Mouse (Mus musculus) neural tube, embryonic 14.5 days (tissue): ENCODE data around the gene Shmt2. TPM values are rescaled to one million over a fixed set of nuclear protein-coding genes. Genes with fewer than 3 reads are reported as not detected.

Experiments used
- ATAC-seq: fragments of 200-750 bp; cut with Nextera tagmentation; 2 replicates; pipeline ENCODE4 v1.8.0; 2017; ENCODE audit warnings: low read depth, mild to moderate bottlenecking, moderate TSS enrichment, moderate library complexity
- H3K27ac ChIP-seq: fragments of 300-500 bp; sonication (generic); 2 replicates; pipeline ENCODE4 v1.5.1; 2014; ENCODE audit warnings: low read depth, mild to moderate bottlenecking, control low read depth, low read length, moderate library complexity, mixed read lengths
- H3K27me3 ChIP-seq: fragments of 300-500 bp; sonication (generic); 2 replicates; pipeline ENCODE4 v1.6.1; 2014; ENCODE audit warnings: low read length; ENCODE audit not compliant: control insufficient read depth, insufficient read depth
- H3K36me3 ChIP-seq: fragments of 300-500 bp; sonication (generic); 2 replicates; pipeline ENCODE4 v1.6.1; 2014; ENCODE audit warnings: low read length, mixed read lengths; ENCODE audit not compliant: control insufficient read depth, insufficient read depth
- H3K4me1 ChIP-seq: fragments of 300-500 bp; sonication (generic); 2 replicates; pipeline ENCODE4 v1.6.1; 2014; ENCODE audit warnings: low read length; ENCODE audit not compliant: control insufficient read depth, insufficient read depth
- H3K4me2 ChIP-seq: fragments of 300-500 bp; sonication (generic); 2 replicates; pipeline ENCODE4 v1.6.1; 2014; ENCODE audit warnings: mild to moderate bottlenecking, low read depth, low read length, control low read depth
- H3K4me3 ChIP-seq: fragments of 300-500 bp; sonication (generic); 2 replicates; pipeline ENCODE4 v1.5.1; 2014; ENCODE audit warnings: low read depth, low read length, control low read depth, mixed read lengths
- H3K9ac ChIP-seq: fragments of 300-500 bp; sonication (generic); replicated peaks from 2 replicates; pipeline ENCODE4 v1.6.1; 2014; ENCODE audit warnings: low read depth, mild to moderate bottlenecking, control low read depth, low read length, mixed read lengths
- H3K9me3 ChIP-seq: fragments of 300-500 bp; sonication (generic); 2 replicates; pipeline ENCODE4 v1.6.1; 2016; ENCODE audit warnings: low read length; ENCODE audit not compliant: control insufficient read depth
- WGBS: fragments of 180-500 bp; shearing (Covaris S2); extraction: QIAGEN DNeasy Blood & Tissue Kit; methylation state at CpG from one replicate; pipeline ENCODE4 v1.1.7; 2014; 5-methylcytosine and 5-hydroxymethylcytosine counted together
- polyA plus RNA-seq: library from polyadenylated mRNA; unstranded; fragments of >200 nt; fragmentation: Nextera tagmentation; extraction: Ambion mirVana; gene quantifications from 2 replicates; pipeline ENCODE4 v1.2.1, GENCODE M21; 2014

Shmt2 gene
- polyA plus RNA-seq, 1 experiment from 2014 or later, result 46.8 TPM

DNA sequence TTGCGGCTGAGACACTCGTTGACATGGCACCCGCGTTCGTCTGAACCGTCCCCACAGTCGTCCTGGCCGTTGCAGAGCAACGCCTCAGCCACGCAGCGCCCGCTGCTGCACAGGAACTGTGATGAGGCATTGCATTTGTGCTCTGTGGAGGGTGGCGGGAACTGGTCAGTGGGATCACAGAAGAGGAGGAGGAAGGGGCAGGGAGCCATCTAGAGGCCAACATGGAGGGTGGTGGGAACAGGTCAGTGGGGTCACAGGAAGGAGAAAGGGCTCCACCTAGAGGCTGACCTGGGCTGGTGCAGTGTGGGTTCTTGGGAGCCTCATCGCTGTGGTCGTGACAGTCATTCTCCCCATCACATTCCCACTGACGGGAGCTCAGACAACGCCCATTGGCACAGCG is 33.5 kb upstream of the Shmt2 start:
- H3K27ac ChIP-seq, result no peak overlapping the region
- no peak overlapping the region for H3K9ac ChIP-seq
- WGBS, result 50% methylated on average over 18 of the region's 18 CpGs
- no peak overlapping the region for H3K4me3 ChIP-seq
- no peaks in the 10 kb centered on the region for H3K4me1 ChIP-seq
- H3K4me2 ChIP-seq, result no peak overlapping the region
- H3K36me3 ChIP-seq, result peaks cover 95% of the 10 kb centered on the region
- ATAC-seq, result peak; percentile 18; the same call in 1 of the 2 replicates
- H3K27me3 ChIP-seq, result no peaks in the 10 kb centered on the region
- no peaks in the 10 kb centered on the region for H3K9me3 ChIP-seq

DNA sequence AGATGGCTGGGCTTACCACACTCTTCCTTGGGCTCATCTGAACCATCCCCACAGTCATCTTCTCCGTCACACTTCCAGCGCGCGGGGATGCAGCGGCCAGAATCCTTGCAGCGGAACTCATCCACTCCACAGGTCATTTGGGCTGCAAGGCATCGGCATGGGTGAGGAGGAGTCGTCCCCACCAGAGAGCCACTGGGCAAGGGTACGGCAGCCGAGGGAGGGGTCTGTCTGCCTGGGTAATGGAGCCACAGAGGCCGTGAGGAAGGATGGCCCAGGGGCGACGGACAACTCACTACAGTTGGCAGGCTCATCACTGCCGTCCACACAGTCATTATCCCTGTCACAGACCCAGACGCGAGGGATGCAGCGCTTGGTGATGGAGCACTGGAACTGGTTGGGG is 27.6 kb upstream of the Shmt2 start:
- Histone ChIP-seq H3K27me3 (no peaks in the 10 kb centered on the region), H3K4me2 (no peak overlapping the region), H3K4me3 (no peak overlapping the region), H3K27ac (no peak overlapping the region), H3K9me3 (no peaks in the 10 kb centered on the region), H3K4me1 (no peaks in the 10 kb centered on the region), H3K36me3 (peaks cover 85% of the 10 kb centered on the region), H3K9ac (no peak overlapping the region)
- 80% methylated on average over 17 of the region's 17 CpGs for WGBS
- no peak for ATAC-seq

GRCm38 (mm10) chr10:127548236-127548635 is 26.0 kb upstream of the Shmt2 start:
- Histone ChIP-seq H3K9ac (no peak overlapping the region), H3K4me2 (no peak overlapping the region), H3K4me1 (no peaks in the 10 kb centered on the region), H3K9me3 (no peaks in the 10 kb centered on the region), H3K27me3 (no peaks in the 10 kb centered on the region), H3K36me3 (peaks cover 86% of the 10 kb centered on the region), H3K4me3 (no peak overlapping the region), H3K27ac (no peak overlapping the region)
- 93% methylated on average over 15 of the region's 15 CpGs for WGBS
- ATAC-seq, result no peak

DNA sequence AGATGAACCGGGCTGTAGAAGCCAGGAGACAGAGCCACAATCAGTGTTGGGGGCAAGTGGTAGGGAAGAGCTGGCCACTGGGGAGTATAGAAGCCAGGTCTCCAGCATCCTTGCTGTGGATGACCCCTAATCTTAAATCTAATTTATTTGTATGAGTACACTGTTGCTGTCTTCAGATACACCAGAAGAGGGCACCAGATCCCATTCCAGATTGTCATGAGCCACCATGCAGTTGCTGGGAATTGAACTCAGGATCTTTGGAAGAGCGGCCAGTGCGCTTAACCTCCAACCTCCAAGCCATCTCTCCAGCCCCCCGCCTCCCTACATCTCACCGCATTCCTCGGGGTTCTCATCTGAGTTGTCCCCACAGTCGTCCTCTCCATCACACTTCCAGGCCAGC is 24.3 kb upstream of the Shmt2 start:
- Histone ChIP-seq H3K27ac (no peak overlapping the region), H3K27me3 (no peaks in the 10 kb centered on the region), H3K4me3 (no peak overlapping the region), H3K36me3 (peaks cover 86% of the 10 kb centered on the region), H3K4me1 (no peaks in the 10 kb centered on the region), H3K9ac (no peak overlapping the region), H3K4me2 (no peak overlapping the region), H3K9me3 (no peaks in the 10 kb centered on the region)
- no peak for ATAC-seq
- 92% methylated on average over 7 of the region's 7 CpGs for WGBS

GRCm38 (mm10) chr10:127544375-127544774 is 22.1 kb upstream of the Shmt2 start:
- 96% methylated on average over 20 of the region's 20 CpGs for WGBS
- Histone ChIP-seq H3K27me3 (no peaks in the 10 kb centered on the region), H3K4me2 (no peak overlapping the region), H3K9ac (no peak overlapping the region), H3K4me1 (no peaks in the 10 kb centered on the region), H3K27ac (no peak overlapping the region), H3K4me3 (no peak overlapping the region), H3K9me3 (no peaks in the 10 kb centered on the region), H3K36me3 (peaks cover 85% of the 10 kb centered on the region)
- ATAC-seq, result no peak

- no peak for ATAC-seq
- peaks cover 86% of the 10 kb centered on the region for H3K36me3 ChIP-seq
- no peaks in the 10 kb centered on the region for H3K9me3 ChIP-seq
- no peak overlapping the region for H3K4me2 ChIP-seq
- no peak overlapping the region for H3K9ac ChIP-seq
- H3K27me3 ChIP-seq, result no peaks in the 10 kb centered on the region
- H3K4me1 ChIP-seq, result no peaks in the 10 kb centered on the region
- no peak overlapping the region for H3K27ac ChIP-seq
- no peak overlapping the region for H3K4me3 ChIP-seq
- 72% methylated on average over 3 of the region's 3 CpGs for WGBS
Observed at GRCm38 (mm10) chr10:127543916-127544315, 21.7 kb upstream of the Shmt2 start.

DNA sequence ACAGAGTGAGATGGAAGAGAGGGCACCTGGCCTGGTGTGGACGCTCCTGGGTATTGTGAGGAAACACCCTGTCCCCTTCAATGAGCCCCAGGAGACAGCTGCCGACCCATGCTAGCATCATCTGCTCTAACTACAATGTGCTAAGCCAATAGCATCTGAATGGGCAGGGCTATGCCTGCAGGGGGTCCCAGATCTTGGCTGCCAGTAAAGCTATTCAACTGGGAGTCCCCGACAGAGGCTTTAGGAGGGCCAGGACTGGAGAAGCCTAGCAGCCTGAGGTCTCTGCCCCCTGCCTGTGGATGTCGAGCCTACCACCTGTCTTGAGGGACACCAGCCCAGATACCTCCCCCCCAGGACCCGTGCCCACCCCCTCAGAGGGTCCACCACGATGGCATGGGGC is 20.5 kb upstream of the Shmt2 start:
- H3K9me3 ChIP-seq, result no peaks in the 10 kb centered on the region
- H3K27ac ChIP-seq, result no peak overlapping the region
- 0 out of 2 replicates have a peak overlapping the region, but pooled peaks have one; percentile 11 for H3K9ac ChIP-seq
- H3K4me1 ChIP-seq, result peaks cover under 1% of the 10 kb centered on the region; the same call in 1 of the 2 replicates
- peaks cover 82% of the 10 kb centered on the region for H3K36me3 ChIP-seq
- ATAC-seq, result 0 out of 2 replicates have a peak, but pooled peaks have one; percentile 7
- no peak overlapping the region for H3K4me3 ChIP-seq
- 31% methylated on average over 6 of the region's 6 CpGs for WGBS
- H3K4me2 ChIP-seq, result no peak overlapping the region
- no peaks in the 10 kb centered on the region for H3K27me3 ChIP-seq

GRCm38 (mm10) chr10:127542084-127542483 is 19.8 kb upstream of the Shmt2 start:
- no peak overlapping the region for H3K4me3 ChIP-seq
- peaks cover 4% of the 10 kb centered on the region; the same call in 1 of the 2 replicates for H3K4me1 ChIP-seq
- H3K27me3 ChIP-seq, result no peaks in the 10 kb centered on the region
- H3K36me3 ChIP-seq, result peaks cover 75% of the 10 kb centered on the region
- no peak overlapping the region for H3K4me2 ChIP-seq
- no peak overlapping the region for H3K27ac ChIP-seq
- 0 out of 2 replicates have a peak overlapping the region, but pooled peaks have one; percentile 11 for H3K9ac ChIP-seq
- WGBS, result 74% methylated on average over 13 of the region's 13 CpGs
- H3K9me3 ChIP-seq, result no peaks in the 10 kb centered on the region
- 0 out of 2 replicates have a peak, but pooled peaks have one; percentile 3 for ATAC-seq

DNA sequence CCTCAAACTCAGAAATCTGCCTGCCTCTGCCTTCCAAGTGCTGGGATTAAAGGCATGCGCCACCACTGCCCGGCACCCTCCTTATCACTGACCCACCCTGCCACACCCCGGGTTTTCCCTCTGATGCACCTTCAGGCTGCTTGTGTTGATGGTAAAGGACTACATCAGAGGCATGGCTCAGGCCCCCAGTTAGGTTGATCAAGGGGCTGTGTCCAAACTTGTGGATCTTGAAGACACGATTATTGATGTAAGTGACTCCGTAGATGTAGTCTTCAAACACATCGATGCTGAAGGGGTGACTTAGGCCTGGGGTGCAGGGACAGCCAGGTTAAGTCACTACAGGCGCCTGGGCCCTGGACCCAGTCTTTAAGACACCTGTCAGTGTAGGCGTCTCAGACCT is 19.3 kb upstream of the Shmt2 start:
- H3K4me2 ChIP-seq, result no peak overlapping the region
- no peaks in the 10 kb centered on the region for H3K27me3 ChIP-seq
- H3K4me1 ChIP-seq, result peaks cover 8% of the 10 kb centered on the region; the same call in 1 of the 2 replicates
- no peaks in the 10 kb centered on the region for H3K9me3 ChIP-seq
- 99% methylated on average over 8 of the region's 8 CpGs for WGBS
- H3K27ac ChIP-seq, result no peak overlapping the region
- no peak overlapping the region for H3K4me3 ChIP-seq
- peaks cover 71% of the 10 kb centered on the region for H3K36me3 ChIP-seq
- H3K9ac ChIP-seq, result no peak overlapping the region
- ATAC-seq, result no peak
